Mouse (Mus musculus) cerebellum, postnatal 14 days (tissue): Measurements from ENCODE around the gene Atf6b.

Experiments used
- DNase-seq, 2 experiments: peaks; one replicate each; pipeline ENCODE4 v3.0.0; 2021; ENCODE audit warnings: mixed read lengths in 2 of 2

Atf6b gene

GRCm38 (mm10) chr17:34649106-34649864 lies 2.3 kb downstream of the Atf6b start:
- DNase-seq = no peak

GRCm38 (mm10) chr17:34650781-34651180 lies 3.8 kb downstream of the Atf6b start:
- no peak for DNase-seq

GRCm38 (mm10) chr17:34651507-34652221 lies 4.7 kb downstream of the Atf6b start:
- DNase-seq = peak in 1 of 2 experiments; percentile 34

GRCm38 (mm10) chr17:34652546-34652945 lies 5.6 kb downstream of the Atf6b start:
- DNase-seq = no peak

- DNase-seq = no peak
These were observed 6.0 kb downstream of the Atf6b start for GRCm38 (mm10) chr17:34652985-34653384.

- peak; percentile 68 to 83 for DNase-seq
These were observed 6.9 kb downstream of the Atf6b start for GRCm38 (mm10) chr17:34653746-34654285.

GRCm38 (mm10) chr17:34654392-34654791 lies 7.4 kb downstream of the Atf6b start:
- DNase-seq = no peak

- peak in 1 of 2 experiments; percentile 29 for DNase-seq
These were observed 8.2 kb downstream of the Atf6b start for GRCm38 (mm10) chr17:34655160-34655559.

- peak; percentile 41 to 56 for DNase-seq
These were observed 8.6 kb downstream of the Atf6b start for GRCm38 (mm10) chr17:34655581-34655991.

GRCm38 (mm10) chr17:34656666-34657065 lies 9.7 kb downstream of the Atf6b start:
- DNase-seq = peak in 1 of 2 experiments; percentile 8

GRCm38 (mm10) chr17:34657271-34657670 lies 10.3 kb downstream of the Atf6b start:
- no peak for DNase-seq

GRCm38 (mm10) chr17:34658145-34658544 lies 11.2 kb downstream of the Atf6b start:
- DNase-seq = no peak

- DNase-seq = peak in 1 of 2 experiments; percentile 8
These were observed 11.6 kb downstream of the Atf6b start for GRCm38 (mm10) chr17:34658591-34658990.

- peak in 1 of 2 experiments; percentile 9 for DNase-seq
These were observed 12.4 kb downstream of the Atf6b start for GRCm38 (mm10) chr17:34659181-34659896.

- no peak for DNase-seq
These were observed 12.9 kb downstream of the Atf6b start for GRCm38 (mm10) chr17:34659897-34660214.

- peak in 1 of 2 experiments; percentile 4 for DNase-seq
These were observed 13.4 kb downstream of the Atf6b start for GRCm38 (mm10) chr17:34660259-34660820.

GRCm38 (mm10) chr17:34661121-34661591 lies 14.2 kb downstream of the Atf6b start:
- no peak for DNase-seq

GRCm38 (mm10) chr17:34662468-34662867 lies 15.5 kb downstream of the Atf6b start:
- DNase-seq = no peak

GRCm38 (mm10) chr17:34662978-34663377 lies 16.0 kb downstream of the Atf6b start:
- DNase-seq = no peak

GRCm38 (mm10) chr17:34663558-34663957 lies 16.6 kb downstream of the Atf6b start:
- no peak for DNase-seq

GRCm38 (mm10) chr17:34664472-34664871 lies 17.5 kb downstream of the Atf6b start:
- DNase-seq = no peak

GRCm38 (mm10) chr17:34670235-34670634 lies 23.3 kb downstream of the Atf6b start, which contains the start of gene Tnxb:
Gene Tnxb (plus strand): TSS chr17:34670535.
- no peak for DNase-seq
